Mouse (Mus musculus): ENCODE measurements around the gene Olfr1154.

The Olfr1154 gene

DNA sequence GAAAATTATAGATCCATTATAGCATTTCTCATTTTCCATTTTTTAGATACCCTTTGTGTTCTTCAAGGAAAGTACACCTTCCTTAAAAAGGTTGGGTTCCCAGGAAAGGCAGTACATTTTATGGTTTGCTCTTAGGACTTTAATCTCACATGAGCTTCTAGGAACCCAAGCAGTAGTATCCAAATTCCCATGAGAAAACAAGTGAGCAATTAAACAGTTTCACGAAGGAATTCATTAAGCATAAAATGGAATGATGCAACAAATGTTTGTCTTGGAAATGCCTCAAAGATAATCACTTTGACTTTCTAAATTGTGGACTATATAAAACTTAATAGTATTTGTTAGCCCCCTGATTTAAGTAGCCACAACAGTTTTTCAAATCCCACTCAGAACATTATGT, at the start of gene Olfr1154:
Gene Olfr1154, minus strand, starts transcription at position 101 of the 400 bp plus-strand sequence.
- DNase-seq (ENCODE audit: extremely low spot score), result no peak

DNA sequence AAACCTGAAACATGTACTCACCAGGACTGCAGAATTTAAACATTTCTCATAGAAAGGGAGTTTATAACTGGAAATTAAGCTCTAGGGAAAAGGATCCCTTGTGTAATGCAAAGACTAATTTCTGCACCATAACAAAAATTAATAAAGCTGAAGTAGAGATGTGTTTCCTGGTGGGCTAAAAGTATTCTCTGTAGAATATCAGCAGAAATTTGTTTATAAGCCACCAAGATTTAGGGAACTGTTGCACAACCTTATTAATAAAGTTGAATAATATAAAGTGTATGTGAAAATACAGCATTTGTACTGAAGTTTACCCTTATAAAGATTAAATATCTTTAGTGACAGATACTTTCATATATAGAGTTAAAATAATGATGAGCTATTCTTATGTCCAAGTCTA, 48.0 kb upstream of the Olfr1154 start, which contains the start of gene Olfr1156:
Gene Olfr1156, minus strand, starts transcription at position 101 of the 400 bp plus-strand sequence.
- no peak for DNase-seq (ENCODE audit: extremely low spot score)

DNA sequence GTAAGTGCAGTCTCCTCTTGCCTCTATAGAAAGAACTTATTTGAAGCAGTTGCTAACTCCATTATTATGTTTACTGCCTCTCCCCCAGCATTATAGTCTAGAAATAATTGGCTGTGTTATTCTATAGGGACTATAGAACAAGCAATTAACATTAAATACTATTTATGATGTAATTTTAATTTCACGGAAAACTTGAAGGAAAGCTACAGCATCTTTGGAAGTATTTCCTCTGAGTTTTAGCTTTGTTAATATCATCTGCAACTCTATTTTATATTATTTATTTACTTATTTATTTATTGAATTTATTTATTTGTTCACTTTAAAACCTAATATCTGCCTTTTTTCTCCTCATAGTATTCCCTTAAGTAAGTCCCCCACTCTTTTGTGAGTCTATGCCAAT, 40.1 kb upstream of the Olfr1154 start, which contains the start of gene Olfr1155:
Gene Olfr1155, minus strand, starts transcription at position 101 of the 400 bp plus-strand sequence.
- no peak for DNase-seq (ENCODE audit: extremely low spot score)

DNA sequence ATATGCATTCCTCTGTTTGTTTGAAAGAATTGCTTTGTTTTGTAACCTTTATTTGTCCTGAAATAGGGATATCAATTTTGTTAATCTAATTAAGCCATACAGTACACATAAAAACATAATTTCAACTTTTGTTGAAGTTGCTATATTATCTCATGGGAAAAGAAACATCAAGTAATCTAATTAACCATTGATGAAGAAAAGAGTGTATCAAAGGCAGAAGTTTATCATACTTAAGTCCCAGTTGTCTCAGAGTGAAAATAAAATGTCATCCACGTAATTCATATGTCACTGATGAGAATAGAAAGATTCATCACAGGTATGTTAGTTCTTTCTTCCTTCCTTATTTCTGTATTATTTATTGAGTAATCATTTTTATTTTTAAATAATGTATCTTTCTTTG, 10.3 kb downstream of the Olfr1154 start, which contains the start of gene Olfr1153:
Gene Olfr1153, plus strand, starts transcription at position 301 of the 400 bp plus-strand sequence.
- DNase-seq (ENCODE audit: extremely low spot score), result no peak

DNA sequence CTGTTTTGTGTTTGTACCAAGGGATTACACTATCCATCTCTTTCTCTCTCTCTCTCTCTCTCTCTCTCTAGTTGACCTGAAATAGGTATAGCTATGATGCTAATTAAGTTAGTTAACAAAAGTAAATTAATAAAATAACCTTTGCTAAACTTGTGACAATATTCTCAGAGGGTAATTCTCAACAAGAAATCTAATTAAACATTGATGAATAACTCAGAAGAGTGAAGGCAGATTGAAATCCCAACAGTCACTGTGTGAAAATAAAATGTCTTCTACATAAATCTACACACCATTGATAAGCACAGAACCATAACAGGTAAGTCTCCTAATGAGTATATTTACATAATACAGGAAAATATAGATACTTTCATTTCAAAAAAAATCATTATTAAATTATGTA, 38.8 kb downstream of the Olfr1154 start, which contains the start of gene Olfr1152:
Gene Olfr1152, plus strand, starts transcription at position 301 of the 400 bp plus-strand sequence.
- DNase-seq (ENCODE audit: extremely low spot score), result no peak

DNA sequence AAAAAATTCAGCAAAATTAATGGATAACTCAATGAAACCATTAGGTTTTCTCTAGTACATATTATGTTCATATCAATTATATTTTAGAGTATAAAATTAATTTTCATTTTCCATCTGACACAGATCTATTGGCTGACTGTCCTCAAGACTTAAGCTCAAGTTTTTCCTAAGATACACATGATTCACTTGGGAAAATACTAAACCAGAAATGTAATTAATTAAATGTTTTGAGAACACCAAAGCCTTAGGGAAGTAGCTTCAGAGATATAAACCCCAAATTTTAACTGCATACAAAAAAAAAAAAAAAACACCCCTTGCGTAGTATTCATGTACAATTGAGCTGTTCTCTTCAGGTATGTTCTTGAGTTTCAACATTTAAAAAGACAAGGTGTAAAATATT, 49.4 kb downstream of the Olfr1154 start, which contains the start of gene Olfr1151:
Gene Olfr1151, plus strand, starts transcription at position 301 of the 400 bp plus-strand sequence.
- no peak for DNase-seq (ENCODE audit: extremely low spot score)

Measured in embryo, embryonic 9.5 days (tissue).